Mouse (Mus musculus) cerebellum, adult 2 months (tissue): ENCODE data around the gene Hoxd12.

Source experiments
- CTCF ChIP-seq: fragments of 200-500 bp; IDR thresholded peaks from 2 replicates; pipeline ENCODE4 v1.5.1; 2011; ENCODE audit warnings: low read depth, mild to moderate bottlenecking, control low read depth, low read length, moderate library complexity, borderline replicate concordance; ENCODE audit not compliant: insufficient read depth
- POLR2A ChIP-seq: fragments of 200-500 bp; IDR thresholded peaks from 2 replicates; pipeline ENCODE4 v1.6.1; 2011; ENCODE audit warnings: low read length, control low read depth, borderline replicate concordance; ENCODE audit not compliant: insufficient read depth

- TF ChIP-seq CTCF (no peak), POLR2A (no peak)
Observed at GRCm38 (mm10) chr2:74699664-74700545, 25.1 kb downstream of the Hoxd12 start.
